Mouse (Mus musculus) embryo, embryonic 10 days (tissue): ENCODE measurements at regions not wholly inside any gene's neighbourhood (a gene's known extent, or its start where the extent isn't known, plus 50 kb on each side); places are given as distances from the start of the nearest gene placed in this dataset.

Source experiments
- DNase-seq: peaks from one replicate; pipeline ENCODE4 v3.0.0-alpha.2; 2015; ENCODE audit warnings: low spot score

- DNase-seq = no peak
Measured at GRCm38 (mm10) chr3:140566996-140567517, 645.1 kb downstream of the Pdha2 start.

GRCm38 (mm10) chr3:140554736-140555135 is 657.4 kb downstream of the Pdha2 start:
- DNase-seq = no peak

GRCm38 (mm10) chr3:140548483-140548882 is 663.7 kb downstream of the Pdha2 start:
- DNase-seq = no peak

- no peak for DNase-seq
Measured at GRCm38 (mm10) chr3:140531747-140532502, 680.2 kb downstream of the Pdha2 start.

GRCm38 (mm10) chr3:140521653-140522278 is 690.4 kb downstream of the Pdha2 start:
- no peak for DNase-seq

GRCm38 (mm10) chr3:140510835-140511234 is 701.3 kb downstream of the Pdha2 start:
- no peak for DNase-seq

GRCm38 (mm10) chr3:140510094-140510493 is 702.1 kb downstream of the Pdha2 start:
- no peak for DNase-seq

GRCm38 (mm10) chr3:140494134-140494533 is 718.0 kb downstream of the Pdha2 start:
- peak; percentile 53 for DNase-seq

- no peak for DNase-seq
Measured at GRCm38 (mm10) chr3:140477670-140478208, 734.4 kb downstream of the Pdha2 start.

- DNase-seq = no peak
Measured at GRCm38 (mm10) chr3:140476534-140476933, 735.6 kb downstream of the Pdha2 start.

- no peak for DNase-seq
Measured at GRCm38 (mm10) chr3:140452513-140452912, 759.6 kb downstream of the Pdha2 start.

- DNase-seq = no peak
Measured at GRCm38 (mm10) chr3:140451148-140451547, 761.0 kb downstream of the Pdha2 start.

GRCm38 (mm10) chr3:140409239-140409638 is 802.9 kb downstream of the Pdha2 start:
- DNase-seq = no peak
